Mouse (Mus musculus) kidney, postnatal 14 days (tissue): Measurements from ENCODE around the gene Klc4.

Source experiments
- DNase-seq: peaks from one replicate; pipeline ENCODE4 v3.0.0; 2022; ENCODE audit warnings: mixed read lengths

Gene Klc4

GRCm38 (mm10) chr17:46588173-46588572 is 57.6 kb downstream of the Klc4 start:
- DNase-seq: no peak

GRCm38 (mm10) chr17:46586327-46586726 is 59.5 kb downstream of the Klc4 start:
- DNase-seq: no peak
